Mouse (Mus musculus) liver, postnatal 0 days (tissue): ENCODE data around the gene Mef2a. TPM values are rescaled to one million over a fixed set of nuclear protein-coding genes. Genes with fewer than 3 reads are reported as not detected.
A peak's percentile ranks its signal among the peaks of the same experiment; 100 is the strongest.
"Not testable (repeated sequence)": the region's sequence is repeated elsewhere in the genome, so short reads cannot be mapped to it uniquely, and the experiment has no call there.

ENCODE experiments used
- ATAC-seq: fragments of 200-750 bp; cut with Nextera tagmentation; 2 replicates; pipeline ENCODE4 v1.8.0; 2017; ENCODE audit warnings: mild to moderate bottlenecking, moderate library complexity
- DNase-seq: peaks from one replicate; pipeline ENCODE4 v3.0.0-alpha.2; 2016
- H3K27ac ChIP-seq: fragments of 300-500 bp; sonication (generic); 2 replicates; pipeline ENCODE4 v1.5.1; 2014; ENCODE audit warnings: antibody characterized with exemption, moderate library complexity, mild to moderate bottlenecking, low read depth
- H3K27me3 ChIP-seq: fragments of 300-500 bp; sonication (generic); 2 replicates; pipeline ENCODE4 v1.6.1; 2014; ENCODE audit warnings: low read length, control low read depth, mixed read lengths; ENCODE audit not compliant: insufficient read depth
- H3K36me3 ChIP-seq: fragments of 300-500 bp; sonication (generic); replicated peaks from 2 replicates; pipeline ENCODE4 v1.6.1; 2014; ENCODE audit warnings: mild to moderate bottlenecking, control low read depth, low read length, moderate library complexity, mixed read lengths; ENCODE audit not compliant: insufficient read depth
- H3K4me1 ChIP-seq: fragments of 300-500 bp; sonication (generic); 2 replicates; pipeline ENCODE4 v1.6.1; 2014; ENCODE audit warnings: antibody characterized with exemption, mild to moderate bottlenecking, control low read depth; ENCODE audit not compliant: insufficient read depth
- H3K4me2 ChIP-seq: fragments of 300-500 bp; sonication (generic); 2 replicates; pipeline ENCODE4 v1.6.1; 2014; ENCODE audit warnings: low read depth, mild to moderate bottlenecking, low read length, moderate library complexity, mixed read lengths
- H3K4me3 ChIP-seq: fragments of 300-500 bp; sonication (generic); 2 replicates; pipeline ENCODE4 v1.5.1; 2014; ENCODE audit warnings: low read depth, low read length
- H3K9ac ChIP-seq: fragments of 300-500 bp; sonication (generic); replicated peaks from 2 replicates; pipeline ENCODE4 v1.6.1; 2014; ENCODE audit warnings: mild to moderate bottlenecking, moderate library complexity
- H3K9me3 ChIP-seq: fragments of 300-500 bp; sonication (generic); 2 replicates; pipeline ENCODE4 v1.6.1; 2016; ENCODE audit warnings: mild to moderate bottlenecking, control low read depth, low read length, mixed read lengths
- CTCF ChIP-seq: sonication (generic); IDR thresholded peaks from 2 replicates; pipeline ENCODE4 v1.5.1; 2016; ENCODE audit warnings: antibody characterized with exemption, low read depth
- EP300 ChIP-seq: IDR thresholded peaks from 2 replicates; pipeline ENCODE4 v1.6.1; 2016; ENCODE audit warnings: antibody characterized with exemption, low read depth, mild to moderate bottlenecking
- whole genome bisulfite sequencing: fragments of 180-500 bp; shearing (Covaris S2); extraction: QIAGEN DNeasy Blood & Tissue Kit; methylation state at CpG from one replicate; pipeline ENCODE4 v1.1.7; 2014; ENCODE audit not compliant: insufficient replicate concordance; 5-methylcytosine and 5-hydroxymethylcytosine counted together
- polyA plus RNA-seq: library from polyadenylated mRNA; unstranded; fragments of >200 nt; fragmentation: Nextera tagmentation; extraction: Ambion mirVana; gene quantifications from 2 replicates; pipeline ENCODE4 v1.2.1, GENCODE M21; 2015

Mef2a gene
- polyA plus RNA-seq, 1 experiment from 2014 or later = 10.7 TPM

- 66% methylated on average over 1 of the region's 1 CpGs for WGBS
- no peak for DNase-seq
Measured at GRCm38 (mm10) chr7:67291356-67291755, 81.3 kb downstream of the Mef2a start.

GRCm38 (mm10) chr7:67287456-67287855 lies 85.2 kb downstream of the Mef2a start:
- WGBS = 87% methylated on average over 4 of the region's 4 CpGs
- Histone ChIP-seq H3K27me3 (no peaks in the 10 kb centered on the region), H3K9ac (no peak overlapping the region), H3K4me2 (no peak overlapping the region), H3K36me3 (0 out of 2 replicates have a peak, but pooled peaks cover 4% of the 10 kb centered on the region), H3K4me3 (no peak overlapping the region), H3K9me3 (no peaks in the 10 kb centered on the region), H3K27ac (no peak overlapping the region), H3K4me1 (no peaks in the 10 kb centered on the region)
- ATAC-seq (no peak), DNase-seq (no peak)
- TF ChIP-seq EP300 (no peak), CTCF (no peak)

More at GRCm38 (mm10) chr7:67291356-67291755, 81.3 kb downstream of the Mef2a start:
- Histone ChIP-seq H3K9me3 (no peaks in the 10 kb centered on the region), H3K27ac (no peak overlapping the region), H3K4me3 (no peak overlapping the region), H3K36me3 (peaks cover 8% of the 10 kb centered on the region; the same call in 1 of the 2 replicates), H3K4me1 (no peaks in the 10 kb centered on the region), H3K9ac (no peak overlapping the region), H3K27me3 (no peaks in the 10 kb centered on the region), H3K4me2 (no peak overlapping the region)
- no peak for ATAC-seq
- TF ChIP-seq CTCF = no peak
- no peak for TF ChIP-seq EP300

GRCm38 (mm10) chr7:67283581-67283980 lies 89.1 kb downstream of the Mef2a start:
- 85% methylated on average over 6 of the region's 6 CpGs for WGBS

GRCm38 (mm10) chr7:67270447-67270846 lies 102.2 kb downstream of the Mef2a start:
- not testable (repeated sequence) for DNase-seq, H3K27ac ChIP-seq, H3K9me3 ChIP-seq, H3K4me3 ChIP-seq, H3K27me3 ChIP-seq, H3K4me1 ChIP-seq, H3K9ac ChIP-seq
- WGBS = 49% methylated on average over 4 of the region's 4 CpGs
- peaks cover 15% of the 10 kb centered on the region for H3K36me3 ChIP-seq
- peak; percentile 76 for ATAC-seq
- peak overlapping the region; percentile 29; the same call in 1 of the 2 replicates for H3K4me2 ChIP-seq
- TF ChIP-seq EP300 = peak; percentile 73

More at GRCm38 (mm10) chr7:67283581-67283980, 89.1 kb downstream of the Mef2a start:
- Histone ChIP-seq H3K9me3 (no peaks in the 10 kb centered on the region), H3K36me3 (peaks cover 9% of the 10 kb centered on the region), H3K4me2 (no peak overlapping the region), H3K9ac (no peak overlapping the region), H3K27me3 (no peaks in the 10 kb centered on the region), H3K4me3 (no peak overlapping the region), H3K4me1 (no peaks in the 10 kb centered on the region), H3K27ac (no peak overlapping the region)
- no peak for DNase-seq
- TF ChIP-seq CTCF (no peak), EP300 (no peak)
- ATAC-seq = no peak

GRCm38 (mm10) chr7:67259828-67260563 lies 112.7 kb downstream of the Mef2a start:
- H3K4me2 ChIP-seq = no peak overlapping the region
- H3K9me3 ChIP-seq = no peaks in the 10 kb centered on the region
- H3K4me3 ChIP-seq = no peak overlapping the region
- 0 out of 2 replicates have a peak, but pooled peaks cover 3% of the 10 kb centered on the region for H3K4me1 ChIP-seq
- peak overlapping the region; percentile 7; the same call in 1 of the 2 replicates for H3K27ac ChIP-seq
- ATAC-seq (peak; percentile 100), DNase-seq (peak; percentile 87)
- H3K9ac ChIP-seq = no peak overlapping the region
- TF ChIP-seq EP300 (peak; percentile 91), CTCF (peak; percentile 52)
- H3K36me3 ChIP-seq = peaks cover 25% of the 10 kb centered on the region
- H3K27me3 ChIP-seq = no peaks in the 10 kb centered on the region
- 55% methylated on average over 4 of the region's 4 CpGs for WGBS

- H3K36me3 ChIP-seq = peaks cover 15% of the 10 kb centered on the region
- no peak overlapping the region for H3K4me3 ChIP-seq
- no peaks in the 10 kb centered on the region for H3K4me1 ChIP-seq
- WGBS = 80% methylated on average over 2 of the region's 2 CpGs
- DNase-seq = no peak
- no peak overlapping the region for H3K4me2 ChIP-seq
- H3K27me3 ChIP-seq = no peaks in the 10 kb centered on the region
- H3K27ac ChIP-seq = no peak overlapping the region
- TF ChIP-seq CTCF (no peak), EP300 (no peak)
- no peak for ATAC-seq
- H3K9ac ChIP-seq = no peak overlapping the region
- H3K9me3 ChIP-seq = no peaks in the 10 kb centered on the region
Measured at GRCm38 (mm10) chr7:67246067-67246466, 126.6 kb downstream of the Mef2a start.
